Mouse (Mus musculus): ENCODE measurements around the gene Bcl2l11. TPM values are rescaled to one million over a fixed set of nuclear protein-coding genes. Genes with fewer than 3 reads are reported as not detected.
A peak's percentile ranks its signal among the peaks of the same experiment; 100 is the strongest.

Bcl2l11 gene
- polyA plus RNA-seq (2015; fragmentation: Nextera tagmentation; extraction: Ambion mirVana), result 10.6 and 13.3 TPM in 2 replicates

GRCm38 (mm10) chr2:128125635-128126470 is at the start of gene Bcl2l11:
TSS of gene Bcl2l11 (plus strand) at chr2:128126038.
- H3K9me3 ChIP-seq, result no peaks in the 10 kb centered on the region
- H3K4me2 ChIP-seq (replicated peaks), result peak within 1 kb of the TSS; percentile 99
- H3K36me3 ChIP-seq, result peaks cover 3% of the 10 kb centered on the region; the same call in 1 of the 2 replicates
- peak within 1 kb of the TSS; percentile 82 for H3K27ac ChIP-seq
- WGBS, result under 1% methylated on average over 72 of the region's 76 CpGs
- ATAC-seq, result peak; percentile 82
- peaks cover 42% of the 10 kb centered on the region for H3K27me3 ChIP-seq
- H3K9ac ChIP-seq (replicated peaks), result peak within 1 kb of the TSS; percentile 71
- H3K4me3 ChIP-seq (replicated peaks), result peak within 1 kb of the TSS; percentile 59
- H3K4me1 ChIP-seq (replicated peaks), result peaks cover 65% of the 10 kb centered on the region

GRCm38 (mm10) chr2:128076936-128077335 is 48.9 kb upstream of the Bcl2l11 start:
- no peak overlapping the region for H3K9ac ChIP-seq (replicated peaks)
- no peak overlapping the region for H3K4me2 ChIP-seq (replicated peaks)
- H3K36me3 ChIP-seq, result no peaks in the 10 kb centered on the region
- H3K4me3 ChIP-seq (replicated peaks), result no peak overlapping the region
- H3K27me3 ChIP-seq, result no peaks in the 10 kb centered on the region
- no peaks in the 10 kb centered on the region for H3K9me3 ChIP-seq
- ATAC-seq, result no peak
- no peak overlapping the region for H3K27ac ChIP-seq
- 81% methylated on average over 4 of the region's 4 CpGs for WGBS
- peaks cover 14% of the 10 kb centered on the region; the same call in 1 of the 2 replicates for H3K4me1 ChIP-seq (replicated peaks)

DNA sequence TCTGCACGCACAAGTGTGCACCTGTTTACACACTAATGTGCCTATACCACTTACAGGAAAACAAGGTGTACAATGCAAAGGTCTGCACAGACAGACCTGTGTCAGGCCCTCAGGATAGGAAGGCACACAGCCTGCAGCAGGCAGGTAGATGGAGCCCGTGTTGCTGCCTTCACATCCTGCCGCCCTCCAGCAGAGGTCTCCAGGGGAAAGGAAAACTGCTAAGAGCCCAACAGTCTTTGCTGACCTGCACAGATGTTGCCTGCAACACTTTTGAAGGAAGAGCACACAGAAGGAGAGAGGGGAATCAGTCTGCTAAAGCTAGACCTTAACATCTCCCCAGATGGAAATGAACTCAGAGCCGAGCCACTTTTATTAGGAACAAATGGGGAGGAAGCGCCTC is 47.0 kb upstream of the Bcl2l11 start:
- Histone ChIP-seq H3K4me1 (replicated peaks) (peaks cover 14% of the 10 kb centered on the region; the same call in 1 of the 2 replicates), H3K27me3 (no peaks in the 10 kb centered on the region), H3K9ac (replicated peaks) (no peak overlapping the region), H3K9me3 (no peaks in the 10 kb centered on the region), H3K4me3 (replicated peaks) (no peak overlapping the region), H3K4me2 (replicated peaks) (no peak overlapping the region), H3K36me3 (no peaks in the 10 kb centered on the region), H3K27ac (0 out of 2 replicates have a peak overlapping the region, but pooled peaks have one; percentile 2)
- WGBS, result 45% methylated on average over 5 of the region's 5 CpGs
- 0 out of 2 replicates have a peak, but pooled peaks have one; percentile 37 for ATAC-seq

GRCm38 (mm10) chr2:128079316-128079715 is 46.5 kb upstream of the Bcl2l11 start:
- Histone ChIP-seq H3K27ac (peak overlapping the region; percentile 2; the same call in 1 of the 2 replicates), H3K36me3 (no peaks in the 10 kb centered on the region), H3K27me3 (no peaks in the 10 kb centered on the region), H3K4me1 (replicated peaks) (peaks cover 14% of the 10 kb centered on the region; the same call in 1 of the 2 replicates), H3K9me3 (no peaks in the 10 kb centered on the region), H3K4me2 (replicated peaks) (no peak overlapping the region; the same call in 1 of the 2 replicates), H3K9ac (replicated peaks) (no peak overlapping the region), H3K4me3 (replicated peaks) (no peak overlapping the region)
- WGBS, result 49% methylated on average over 6 of the region's 6 CpGs
- ATAC-seq, result 0 out of 2 replicates have a peak, but pooled peaks have one; percentile 62

DNA sequence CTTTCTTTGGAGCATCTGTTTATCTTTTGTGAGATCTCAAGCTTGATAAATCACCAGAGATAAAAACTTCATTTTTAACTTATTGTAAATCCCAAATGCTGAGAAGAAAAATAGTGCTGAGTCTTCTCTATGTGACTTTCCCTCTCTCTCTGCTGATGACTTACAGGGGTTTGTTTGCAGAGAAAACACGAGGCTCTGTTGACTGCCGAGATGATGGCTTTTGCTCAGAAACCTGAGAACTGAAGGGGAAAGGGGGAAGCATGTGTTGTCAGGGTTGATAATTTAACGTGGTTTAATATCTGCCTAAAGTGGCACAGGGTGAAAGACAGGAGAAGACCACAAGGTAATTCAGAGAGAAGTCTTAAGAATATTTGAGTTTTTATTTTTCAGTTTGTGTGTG is 42.0 kb upstream of the Bcl2l11 start:
- 39% methylated on average over 3 of the region's 3 CpGs for WGBS

GRCm38 (mm10) chr2:128084607-128085006 is 41.2 kb upstream of the Bcl2l11 start:
- Histone ChIP-seq H3K27me3 (no peaks in the 10 kb centered on the region), H3K4me2 (replicated peaks) (no peak overlapping the region), H3K9me3 (no peaks in the 10 kb centered on the region), H3K4me1 (replicated peaks) (0 out of 2 replicates have a peak, but pooled peaks cover 3% of the 10 kb centered on the region), H3K36me3 (no peaks in the 10 kb centered on the region), H3K27ac (no peak overlapping the region), H3K9ac (replicated peaks) (no peak overlapping the region), H3K4me3 (replicated peaks) (no peak overlapping the region)
- 90% methylated on average over 5 of the region's 5 CpGs for WGBS
- no peak for ATAC-seq

More for the DNA sequence above, 42.0 kb upstream of the Bcl2l11 start:
- Histone ChIP-seq H3K4me1 (replicated peaks) (0 out of 2 replicates have a peak, but pooled peaks cover 10% of the 10 kb centered on the region), H3K36me3 (no peaks in the 10 kb centered on the region), H3K9me3 (no peaks in the 10 kb centered on the region), H3K4me3 (replicated peaks) (no peak overlapping the region), H3K9ac (replicated peaks) (no peak overlapping the region), H3K27ac (no peak overlapping the region), H3K27me3 (no peaks in the 10 kb centered on the region), H3K4me2 (replicated peaks) (no peak overlapping the region)
- ATAC-seq, result no peak

- Histone ChIP-seq H3K9me3 (no peaks in the 10 kb centered on the region), H3K4me1 (replicated peaks) (no peaks in the 10 kb centered on the region), H3K4me2 (replicated peaks) (no peak overlapping the region), H3K4me3 (replicated peaks) (no peak overlapping the region), H3K27me3 (no peaks in the 10 kb centered on the region), H3K27ac (no peak overlapping the region), H3K36me3 (no peaks in the 10 kb centered on the region), H3K9ac (replicated peaks) (no peak overlapping the region)
- no peak for ATAC-seq
- 93% methylated on average over 1 of the region's 1 CpGs for WGBS
Measured at GRCm38 (mm10) chr2:128085481-128085880, 40.4 kb upstream of the Bcl2l11 start.

DNA sequence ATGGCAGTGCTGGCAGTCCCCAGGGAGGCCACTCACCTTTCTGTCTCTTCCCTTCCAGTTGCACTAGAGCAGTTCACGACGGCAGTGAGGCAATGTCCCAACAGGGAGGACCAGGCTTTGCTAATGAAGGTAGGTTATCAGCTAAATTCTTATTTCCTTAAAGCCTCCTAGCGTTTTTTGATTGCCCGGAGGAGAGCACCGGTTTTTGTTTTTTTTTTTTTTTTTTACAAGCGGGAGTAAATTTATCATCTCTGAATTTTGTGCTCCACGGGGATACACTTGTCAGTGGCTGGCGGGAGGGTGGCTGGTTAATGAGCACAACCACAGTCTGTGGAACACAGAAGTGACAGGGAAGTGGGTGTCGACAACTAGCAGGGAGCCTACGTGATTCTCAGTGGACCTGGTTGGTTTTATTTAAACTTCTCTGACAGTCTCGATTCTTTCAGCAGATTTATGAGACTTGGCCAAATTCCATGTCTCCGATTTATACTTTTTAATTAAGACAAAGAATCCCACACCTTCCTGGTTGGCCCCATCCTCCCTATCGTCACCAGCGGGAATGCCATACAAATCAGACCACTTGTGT is 39.4 kb upstream of the Bcl2l11 start:
- WGBS, result 80% methylated on average over 14 of the region's 14 CpGs
- H3K4me2 ChIP-seq (replicated peaks), result no peak overlapping the region
- ATAC-seq, result no peak
- no peak overlapping the region for H3K27ac ChIP-seq
- H3K4me1 ChIP-seq (replicated peaks), result peaks cover under 1% of the 10 kb centered on the region; the same call in 1 of the 2 replicates
- H3K9ac ChIP-seq (replicated peaks), result no peak overlapping the region
- H3K9me3 ChIP-seq, result no peaks in the 10 kb centered on the region
- no peaks in the 10 kb centered on the region for H3K36me3 ChIP-seq
- no peaks in the 10 kb centered on the region for H3K27me3 ChIP-seq
- H3K4me3 ChIP-seq (replicated peaks), result no peak overlapping the region

DNA sequence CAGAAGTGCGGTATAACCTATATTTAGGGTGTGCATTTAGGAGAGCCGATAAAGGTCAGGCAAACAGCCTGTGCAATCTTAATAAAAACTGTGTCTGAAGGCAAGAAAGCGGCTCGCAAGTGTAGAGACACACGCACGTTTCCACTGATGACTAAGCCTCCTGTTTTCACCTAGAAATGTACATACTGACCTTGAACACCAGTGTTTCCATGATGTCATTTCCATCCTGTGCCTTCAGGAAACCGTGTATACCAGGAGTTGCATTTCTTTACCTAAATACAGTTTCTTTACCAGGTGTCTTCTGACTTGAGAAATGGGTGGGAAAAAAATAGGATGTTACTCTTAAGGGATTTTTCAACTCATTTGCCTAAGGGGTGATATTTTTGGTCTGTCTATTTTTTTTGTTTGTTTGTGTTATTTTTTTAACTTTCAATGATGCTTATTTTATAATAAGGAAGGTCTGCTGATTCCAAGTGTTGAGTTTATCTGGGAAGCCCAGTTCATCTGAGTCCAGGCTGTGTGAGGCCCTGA is 38.8 kb upstream of the Bcl2l11 start:
- ATAC-seq, result no peak
- WGBS, result 90% methylated on average over 7 of the region's 7 CpGs
- H3K36me3 ChIP-seq, result no peaks in the 10 kb centered on the region

GRCm38 (mm10) chr2:128087798-128088545 is 37.9 kb upstream of the Bcl2l11 start:
- WGBS, result 85% methylated on average over 8 of the region's 8 CpGs
- Histone ChIP-seq H3K9ac (replicated peaks) (no peak overlapping the region), H3K9me3 (no peaks in the 10 kb centered on the region), H3K4me2 (replicated peaks) (no peak overlapping the region), H3K27ac (no peak overlapping the region), H3K4me3 (replicated peaks) (no peak overlapping the region), H3K27me3 (no peaks in the 10 kb centered on the region), H3K4me1 (replicated peaks) (peaks cover 12% of the 10 kb centered on the region), H3K36me3 (no peaks in the 10 kb centered on the region)
- ATAC-seq, result no peak

More for the DNA sequence above, 38.8 kb upstream of the Bcl2l11 start:
- Histone ChIP-seq H3K4me1 (replicated peaks) (peaks cover 8% of the 10 kb centered on the region), H3K9ac (replicated peaks) (no peak overlapping the region), H3K27me3 (no peaks in the 10 kb centered on the region), H3K4me2 (replicated peaks) (no peak overlapping the region), H3K27ac (no peak overlapping the region), H3K4me3 (replicated peaks) (no peak overlapping the region), H3K9me3 (no peaks in the 10 kb centered on the region)

DNA sequence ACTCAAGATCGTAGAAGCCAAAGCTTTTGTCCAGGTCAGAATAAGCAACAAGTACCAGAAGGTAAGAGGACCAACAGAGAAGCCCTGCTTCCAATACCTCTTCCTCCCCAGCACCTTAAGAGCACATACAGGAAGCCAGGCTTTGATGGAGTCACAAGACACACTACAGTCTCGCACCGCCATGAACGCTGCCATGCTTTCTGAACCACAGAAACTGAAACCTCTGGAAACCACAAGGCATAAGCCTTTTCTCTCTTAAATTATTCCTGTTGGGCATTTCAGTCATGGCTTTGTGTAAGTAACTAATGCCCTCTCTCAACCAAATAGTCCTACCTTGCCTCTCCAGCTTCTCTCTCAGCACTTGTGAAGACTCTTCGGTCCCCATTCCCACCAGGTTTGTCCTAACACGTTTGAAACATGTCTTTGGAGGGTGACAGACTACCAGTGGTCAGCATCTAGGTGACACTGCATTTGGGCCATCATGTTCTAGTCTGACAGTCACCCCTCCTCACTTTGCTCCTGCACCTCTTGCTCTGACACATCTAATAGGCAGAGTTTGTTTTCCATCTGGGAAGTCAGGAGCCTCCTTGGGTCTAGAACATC is 35.5 kb upstream of the Bcl2l11 start:
- Histone ChIP-seq H3K9me3 (no peaks in the 10 kb centered on the region), H3K4me1 (replicated peaks) (peaks cover 12% of the 10 kb centered on the region), H3K36me3 (no peaks in the 10 kb centered on the region), H3K27ac (no peak overlapping the region), H3K4me2 (replicated peaks) (no peak overlapping the region), H3K4me3 (replicated peaks) (no peak overlapping the region), H3K9ac (replicated peaks) (no peak overlapping the region), H3K27me3 (no peaks in the 10 kb centered on the region)
- ATAC-seq, result no peak
- 94% methylated on average over 6 of the region's 6 CpGs for WGBS

Data from midbrain, embryonic 13.5 days (tissue).